Mouse (Mus musculus) midbrain, embryonic 15.5 days (tissue): ENCODE measurements at regions not wholly inside any gene's neighbourhood (a gene's known extent, or its start where the extent isn't known, plus 50 kb on each side); places are given as distances from the start of the nearest gene placed in this dataset.
A peak's percentile ranks its signal among the peaks of the same experiment; 100 is the strongest.
"Not testable (repeated sequence)": the region's sequence is repeated elsewhere in the genome, so short reads cannot be mapped to it uniquely, and the experiment has no call there.

ENCODE experiments used
- ATAC-seq: fragments of 200-750 bp; cut with Nextera tagmentation; replicated peaks from 2 replicates; pipeline ENCODE4 v1.8.0; 2017; ENCODE audit warnings: moderate TSS enrichment
- H3K27ac ChIP-seq: fragments of 300-500 bp; sonication (generic); 2 replicates; pipeline ENCODE4 v1.5.1; 2015; ENCODE audit warnings: mild to moderate bottlenecking, inconsistent platforms
- H3K27me3 ChIP-seq: fragments of 300-500 bp; sonication (generic); replicated peaks from 2 replicates; pipeline ENCODE4 v1.6.1; 2015; ENCODE audit warnings: inconsistent platforms
- H3K36me3 ChIP-seq: fragments of 300-500 bp; sonication (generic); replicated peaks from 2 replicates; pipeline ENCODE4 v1.6.1; 2015; ENCODE audit warnings: inconsistent platforms
- H3K4me1 ChIP-seq: fragments of 300-500 bp; sonication (generic); 2 replicates; pipeline ENCODE4 v1.6.1; 2015; ENCODE audit warnings: inconsistent platforms
- H3K4me2 ChIP-seq: fragments of 300-500 bp; sonication (generic); 2 replicates; pipeline ENCODE4 v1.6.1; 2015; ENCODE audit warnings: inconsistent platforms, mild to moderate bottlenecking, moderate library complexity
- H3K4me3 ChIP-seq: fragments of 300-500 bp; sonication (generic); 2 replicates; pipeline ENCODE4 v1.5.1; 2015; ENCODE audit warnings: mild to moderate bottlenecking, inconsistent platforms
- H3K9ac ChIP-seq: fragments of 300-500 bp; sonication (generic); 2 replicates; pipeline ENCODE4 v1.6.1; 2015; ENCODE audit warnings: mild to moderate bottlenecking, inconsistent platforms
- H3K9me3 ChIP-seq: fragments of 300-500 bp; sonication (generic); 2 replicates; pipeline ENCODE4 v1.6.1; 2016; ENCODE audit warnings: inconsistent platforms
- WGBS: fragments of 180-500 bp; shearing (Covaris S2); methylation state at CpG from one replicate; pipeline ENCODE4 v1.1.7; 2015; ENCODE audit warnings: mixed read lengths; 5-methylcytosine and 5-hydroxymethylcytosine counted together

- H3K4me1 ChIP-seq, H3K9ac ChIP-seq, H3K27me3 ChIP-seq, ATAC-seq, H3K4me3 ChIP-seq, H3K27ac ChIP-seq, H3K4me2 ChIP-seq, H3K9me3 ChIP-seq, H3K36me3 ChIP-seq: not testable (repeated sequence)
- 92% methylated on average over 11 of the region's 11 CpGs for WGBS
Measured at GRCm38 (mm10) chr19:35761750-35762149, 295.6 kb downstream of the Htr7 start.

GRCm38 (mm10) chr19:35759701-35760100 lies 297.6 kb downstream of the Htr7 start:
- ATAC-seq: no peak
- H3K4me2 ChIP-seq: no peak overlapping the region
- no peaks in the 10 kb centered on the region for H3K4me1 ChIP-seq
- no peak overlapping the region for H3K27ac ChIP-seq
- WGBS: 86% methylated on average over 3 of the region's 3 CpGs
- H3K9me3 ChIP-seq: no peaks in the 10 kb centered on the region
- no peaks in the 10 kb centered on the region for H3K36me3 ChIP-seq
- H3K4me3 ChIP-seq: no peak overlapping the region
- H3K27me3 ChIP-seq: no peaks in the 10 kb centered on the region
- no peak overlapping the region for H3K9ac ChIP-seq

GRCm38 (mm10) chr19:35755494-35755893 lies 301.8 kb downstream of the Htr7 start:
- no peaks in the 10 kb centered on the region for H3K27me3 ChIP-seq
- no peaks in the 10 kb centered on the region for H3K36me3 ChIP-seq
- H3K4me3 ChIP-seq: no peak overlapping the region
- WGBS: 77% methylated on average over 1 of the region's 1 CpGs
- H3K27ac ChIP-seq: no peak overlapping the region
- no peak for ATAC-seq
- H3K9ac ChIP-seq: no peak overlapping the region
- H3K9me3 ChIP-seq: no peaks in the 10 kb centered on the region
- H3K4me1 ChIP-seq: no peaks in the 10 kb centered on the region
- no peak overlapping the region for H3K4me2 ChIP-seq

GRCm38 (mm10) chr19:35735754-35736153 lies 321.6 kb downstream of the Htr7 start:
- ATAC-seq: no peak
- H3K9me3 ChIP-seq: no peaks in the 10 kb centered on the region
- H3K27me3 ChIP-seq: no peaks in the 10 kb centered on the region
- no peaks in the 10 kb centered on the region for H3K36me3 ChIP-seq
- no peaks in the 10 kb centered on the region for H3K4me1 ChIP-seq
- no peak overlapping the region for H3K4me2 ChIP-seq
- no peak overlapping the region for H3K27ac ChIP-seq
- 76% methylated on average over 4 of the region's 4 CpGs for WGBS
- H3K4me3 ChIP-seq: no peak overlapping the region
- no peak overlapping the region for H3K9ac ChIP-seq

GRCm38 (mm10) chr19:35728436-35729060 lies 328.8 kb downstream of the Htr7 start:
- Histone ChIP-seq H3K4me3 (no peak overlapping the region), H3K36me3 (no peaks in the 10 kb centered on the region), H3K4me1 (no peaks in the 10 kb centered on the region), H3K9me3 (no peaks in the 10 kb centered on the region), H3K9ac (no peak overlapping the region), H3K4me2 (no peak overlapping the region), H3K27me3 (no peaks in the 10 kb centered on the region), H3K27ac (no peak overlapping the region)
- whole genome bisulfite sequencing: 70% methylated on average over 3 of the region's 3 CpGs
- ATAC-seq: 0 out of 2 replicates have a peak, but pooled peaks have one; percentile 30
